Mouse (Mus musculus) adrenal gland, adult 8-10 months (tissue): Measurements from ENCODE around the gene 1700014D04Rik. TPM values are rescaled to one million over a fixed set of nuclear protein-coding genes. Genes with fewer than 3 reads are reported as not detected.
"Not testable (repeated sequence)": the region's sequence is repeated elsewhere in the genome, so short reads cannot be mapped to it uniquely, and the experiment has no call there.

ENCODE experiments used
- DNase-seq: peaks from one replicate; pipeline ENCODE4 v3.0.0; 2022
- total RNA-seq, 4 experiments: library from RNA; stranded (reverse); gene quantifications; 2 replicates each; pipeline ENCODE4 v1.2.4; 2022

1700014D04Rik gene
- total RNA-seq: under 1 TPM in 2 of 4 experiments, not detected in 2; 0.09 to 0.48 TPM

DNA sequence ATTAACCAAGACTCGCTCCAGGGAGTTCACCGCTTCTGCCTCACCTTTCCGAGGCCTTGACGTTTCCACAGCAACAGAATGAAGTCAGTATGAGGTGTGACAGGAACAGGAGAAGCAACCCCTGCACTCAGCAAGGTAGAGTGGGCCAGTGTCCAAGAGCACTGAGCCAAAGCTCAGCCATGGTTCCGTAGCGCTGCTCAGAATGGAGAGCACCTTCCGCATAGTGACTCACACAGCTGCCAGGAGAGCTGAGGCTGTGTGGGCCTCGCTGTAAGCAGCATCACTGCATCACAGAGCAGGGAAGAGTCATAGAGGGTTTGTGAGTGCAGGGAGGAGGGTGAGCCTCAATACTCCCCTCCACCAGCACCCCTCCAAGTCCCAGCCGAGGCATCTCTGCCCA is at the start of gene 1700014D04Rik:
Gene 1700014D04Rik (minus strand): TSS at position 42 of the 400 bp plus-strand sequence.
- DNase-seq: no peak

DNA sequence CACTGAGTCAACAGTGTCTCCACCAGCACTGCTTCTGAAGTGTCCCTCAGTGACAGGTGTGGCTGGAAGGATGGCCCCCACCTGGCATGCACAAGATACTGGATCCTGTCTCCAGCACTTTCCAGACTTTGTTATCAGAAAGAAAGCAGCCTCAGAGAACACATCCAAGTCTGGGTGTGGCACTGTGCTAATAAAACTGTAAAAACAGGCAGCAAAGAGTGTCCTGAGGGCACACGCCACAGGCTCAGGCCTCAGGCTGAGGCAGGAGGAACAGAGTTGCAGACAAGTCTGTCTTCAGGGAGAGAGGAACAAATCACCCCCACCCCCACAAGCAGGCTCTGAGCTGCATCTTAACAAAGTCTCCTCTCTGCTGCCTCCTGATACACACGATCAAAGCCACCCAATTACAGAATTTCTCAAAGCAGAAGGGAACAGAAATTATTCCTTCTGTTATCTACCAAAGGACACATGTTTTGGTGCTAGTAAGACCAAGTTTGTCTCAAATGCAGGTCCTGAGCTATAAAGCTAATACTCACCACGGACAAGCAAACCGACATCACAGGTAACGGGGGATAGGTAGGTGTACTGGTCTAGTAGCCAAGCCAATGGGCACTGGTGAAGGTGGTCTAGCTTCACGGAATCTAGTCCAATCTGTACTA is 49.4 kb upstream of the 1700014D04Rik start:
- DNase-seq: no peak

DNA sequence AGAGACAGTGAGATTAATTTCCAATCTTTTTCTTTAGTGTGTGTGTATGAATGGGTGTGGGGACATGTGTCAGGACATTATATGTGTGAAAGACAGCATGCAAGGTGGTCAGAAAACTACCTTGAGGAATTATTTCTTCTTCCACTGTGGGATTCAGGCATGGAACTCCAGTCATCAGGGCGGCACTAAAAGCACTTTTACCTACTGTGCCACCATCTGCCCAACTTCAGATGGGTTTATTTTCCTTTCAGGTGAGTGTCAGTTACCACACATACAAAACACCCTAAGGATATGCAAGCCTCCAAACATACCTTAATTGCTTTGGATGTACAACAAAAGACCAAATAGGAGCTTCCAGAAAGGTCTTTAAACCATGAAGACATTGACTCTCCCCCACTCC is 48.2 kb upstream of the 1700014D04Rik start:
- no peak for DNase-seq

- DNase-seq: no peak
Measured at GRCm38 (mm10) chr13:59782145-59782544, 35.6 kb upstream of the 1700014D04Rik start, which contains the start of gene Gm49354. Gene Gm49354 (minus strand): TSS chr13:59782245.

GRCm38 (mm10) chr13:59779744-59780264 is 33.3 kb upstream of the 1700014D04Rik start:
- DNase-seq: not testable (repeated sequence)

DNA sequence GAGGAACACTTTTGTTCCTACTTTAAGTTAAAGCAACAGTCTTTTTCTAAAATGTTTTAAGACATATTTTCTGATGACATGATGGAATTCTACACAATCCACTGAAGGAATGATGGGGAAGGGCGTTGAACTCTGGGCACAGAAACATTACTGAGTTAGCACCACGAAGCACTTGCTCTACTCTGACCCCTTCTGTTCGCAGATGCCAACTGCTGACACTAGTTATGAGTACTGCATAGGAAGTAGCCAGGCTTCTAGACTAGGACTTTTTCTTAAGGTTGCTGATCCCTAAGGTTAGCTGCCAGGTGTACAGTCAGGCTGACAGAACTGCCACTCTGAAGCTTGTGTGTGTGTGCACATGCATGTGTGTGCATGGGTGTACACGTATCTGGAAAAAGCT is 32.7 kb upstream of the 1700014D04Rik start:
- DNase-seq: no peak

- DNase-seq: no peak
Measured at GRCm38 (mm10) chr13:59775168-59775567, 28.6 kb upstream of the 1700014D04Rik start.

DNA sequence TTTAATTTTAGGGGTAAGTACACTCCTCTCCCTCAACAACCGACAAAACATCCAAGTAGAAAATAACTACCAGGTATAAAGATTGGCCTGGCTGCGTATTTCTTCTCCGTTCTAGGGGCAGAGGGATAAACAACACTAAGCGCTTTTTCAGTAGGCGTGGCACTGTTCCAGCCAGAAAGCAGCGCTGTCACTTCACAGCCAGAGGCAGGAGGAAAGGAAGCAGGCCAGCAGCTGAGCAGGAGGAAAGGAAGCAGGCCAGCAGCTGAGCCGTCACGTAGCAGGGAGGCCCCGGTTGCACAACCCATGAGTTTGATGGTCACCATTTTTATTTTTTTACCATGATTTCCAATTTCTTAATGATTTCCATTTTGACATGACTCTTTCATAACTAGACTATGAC is 24.7 kb upstream of the 1700014D04Rik start:
- peak; percentile 71 for DNase-seq

GRCm38 (mm10) chr13:59770847-59771246 is 24.3 kb upstream of the 1700014D04Rik start:
- no peak for DNase-seq

- DNase-seq: peak; percentile 85
Measured at GRCm38 (mm10) chr13:59770164-59770562, 23.6 kb upstream of the 1700014D04Rik start.

DNA sequence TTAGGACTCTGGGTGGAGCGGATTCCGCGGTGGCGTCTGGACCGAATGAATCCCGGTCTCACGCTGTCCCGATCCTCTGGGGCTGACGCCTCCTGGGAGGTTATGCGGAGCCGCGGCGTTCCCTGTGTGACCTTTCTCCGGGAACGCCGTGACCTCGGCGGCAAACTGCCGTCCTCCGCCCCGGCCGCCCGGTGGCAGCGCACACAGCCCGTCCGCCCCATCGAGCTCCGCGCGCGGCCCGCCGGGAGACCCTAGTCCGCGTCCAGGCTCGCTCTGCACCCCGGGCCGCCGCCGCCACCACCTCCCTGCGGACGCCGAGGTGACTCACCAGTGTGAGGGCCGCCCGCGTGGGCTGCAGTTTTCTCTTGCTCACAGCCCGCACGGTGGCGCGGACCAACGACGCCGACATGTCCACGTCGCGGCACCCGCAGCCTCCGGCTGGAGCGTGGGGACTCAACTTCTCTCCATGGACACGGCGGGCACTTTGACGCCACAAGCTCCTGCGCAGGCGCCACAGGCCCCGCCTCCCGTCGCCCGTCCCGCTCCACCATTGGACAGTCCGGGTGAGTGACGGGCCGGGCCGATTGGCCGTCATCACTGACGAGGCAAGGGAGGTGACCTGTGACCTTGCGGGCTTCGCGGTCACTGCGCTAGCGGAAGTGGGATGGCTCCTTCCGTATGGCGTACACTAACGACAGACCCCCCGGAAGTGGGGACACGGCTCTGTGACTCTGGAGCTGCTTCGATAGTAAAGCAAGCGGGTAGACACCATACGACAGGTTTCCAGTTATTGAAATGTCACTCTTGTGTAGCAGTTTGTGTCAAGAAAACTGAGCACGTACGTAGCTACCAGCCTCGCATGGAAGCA is 23.0 kb upstream of the 1700014D04Rik start, which contains the start of gene Isca1:
Gene Isca1 (minus strand): TSS at position 515 of the 868 bp plus-strand sequence.
- peak; percentile 98 for DNase-seq

- DNase-seq: no peak
Measured at GRCm38 (mm10) chr13:59768531-59768930, 22.0 kb upstream of the 1700014D04Rik start.

GRCm38 (mm10) chr13:59766786-59767515 is 20.4 kb upstream of the 1700014D04Rik start:
- no peak for DNase-seq

DNA sequence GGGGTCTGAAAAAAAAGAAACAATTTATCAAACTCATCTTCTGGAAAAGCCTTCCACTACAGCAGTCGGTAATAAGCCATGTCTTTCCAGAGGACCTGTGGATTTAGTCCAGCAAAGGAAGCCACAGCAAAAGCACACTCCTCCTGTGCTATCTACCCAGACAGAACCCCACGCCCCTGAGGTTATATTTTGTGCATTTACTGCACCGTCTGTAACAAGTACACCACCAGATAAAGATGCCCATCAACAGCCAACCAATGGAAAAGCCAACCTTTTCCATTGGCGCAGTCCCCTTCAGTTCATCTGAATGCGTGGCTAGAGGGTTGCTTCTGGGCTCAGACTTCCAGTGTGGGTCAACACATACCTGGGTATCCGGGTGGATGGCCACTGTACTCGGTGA is 16.2 kb upstream of the 1700014D04Rik start:
- no peak for DNase-seq

- DNase-seq: no peak
Measured at GRCm38 (mm10) chr13:59756906-59757305, 10.4 kb upstream of the 1700014D04Rik start.

GRCm38 (mm10) chr13:59750310-59750709 is 3.8 kb upstream of the 1700014D04Rik start:
- no peak for DNase-seq

- DNase-seq: no peak
Measured at GRCm38 (mm10) chr13:59746164-59746563, 388 bp downstream of the 1700014D04Rik start.

GRCm38 (mm10) chr13:59745462-59745861 is 1.1 kb downstream of the 1700014D04Rik start:
- no peak for DNase-seq

- no peak for DNase-seq
Measured at GRCm38 (mm10) chr13:59741697-59742096, 4.9 kb downstream of the 1700014D04Rik start.

GRCm38 (mm10) chr13:59741096-59741495 is 5.5 kb downstream of the 1700014D04Rik start:
- DNase-seq: peak; percentile 53

DNA sequence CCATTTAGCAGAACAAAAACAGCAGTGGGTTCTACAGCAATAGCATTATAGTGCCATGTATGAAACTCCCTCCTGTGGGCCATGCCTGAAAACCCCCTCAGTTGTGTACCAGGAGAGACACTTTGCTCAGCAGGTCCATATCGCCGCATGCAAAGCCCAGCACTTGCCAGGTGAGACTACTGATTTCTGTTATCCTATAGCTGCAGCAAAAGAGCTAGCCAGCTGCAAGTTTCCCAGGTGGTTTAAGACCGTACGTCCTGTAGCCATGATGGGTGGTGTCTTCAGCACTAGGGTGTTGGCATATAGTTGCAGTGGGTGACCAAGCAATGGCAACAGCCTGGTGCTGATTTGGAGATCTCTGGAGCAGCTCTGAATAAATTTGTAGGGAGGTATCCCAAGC is 7.2 kb downstream of the 1700014D04Rik start:
- no peak for DNase-seq

GRCm38 (mm10) chr13:59738455-59738854 is 8.1 kb downstream of the 1700014D04Rik start:
- DNase-seq: no peak
